Mouse (Mus musculus) macrophage (primary cell): ENCODE measurements around the gene Sgms2. TPM values are rescaled to one million over a fixed set of nuclear protein-coding genes. Genes with fewer than 3 reads are reported as not detected.
"Not testable (repeated sequence)": the region's sequence is repeated elsewhere in the genome, so short reads cannot be mapped to it uniquely, and the experiment has no call there.

ENCODE experiments used
- H3K27ac ChIP-seq: fragments of 350-480 bp; formaldehyde crosslinking; 2 replicates; pipeline ENCODE4 v1.9.0; 2021
- H3K36me3 ChIP-seq: fragments of 350-480 bp; formaldehyde crosslinking; 2 replicates; pipeline ENCODE4 v1.9.0; 2021; ENCODE audit errors: inconsistent target
- H3K4me3 ChIP-seq: fragments of 350-480 bp; formaldehyde crosslinking; 2 replicates; pipeline ENCODE4 v1.9.0; 2021; ENCODE audit errors: inconsistent target
- H3K79me2 ChIP-seq: fragments of 350-480 bp; formaldehyde crosslinking; 2 replicates; pipeline ENCODE4 v1.9.0; 2021; ENCODE audit errors: inconsistent target
- WGBS: methylation state at CpG from one replicate; pipeline ENCODE4 v1.1.7; 2026; ENCODE audit warnings: inconsistent platforms; ENCODE audit not compliant: missing documents; 5-methylcytosine and 5-hydroxymethylcytosine counted together
- polyA plus RNA-seq: library from polyadenylated mRNA; stranded (reverse); fragments of 250-400 nt; gene quantifications from 3 replicates; pipeline ENCODE4 v1.2.4, GENCODE M21; 2018; ENCODE audit warnings: inconsistent platforms

Gene Sgms2
- polyA plus RNA-seq, 1 experiment from 2014 or later = 4.8 TPM

- no peaks in the 10 kb centered on the region for H3K36me3 ChIP-seq
- H3K4me3 ChIP-seq = no peak overlapping the region
- 84% methylated on average over 5 of the region's 5 CpGs for WGBS
- no peak overlapping the region for H3K27ac ChIP-seq
- H3K79me2 ChIP-seq = no peaks in the 10 kb centered on the region
These were observed 132.2 kb downstream of the Sgms2 start for GRCm38 (mm10) chr3:131359011-131359410.

GRCm38 (mm10) chr3:131358205-131358604 lies 133.0 kb downstream of the Sgms2 start:
- H3K79me2 ChIP-seq = no peaks in the 10 kb centered on the region
- no peak overlapping the region for H3K27ac ChIP-seq
- no peaks in the 10 kb centered on the region for H3K36me3 ChIP-seq
- no peak overlapping the region for H3K4me3 ChIP-seq
- WGBS = 97% methylated on average over 5 of the region's 5 CpGs

DNA sequence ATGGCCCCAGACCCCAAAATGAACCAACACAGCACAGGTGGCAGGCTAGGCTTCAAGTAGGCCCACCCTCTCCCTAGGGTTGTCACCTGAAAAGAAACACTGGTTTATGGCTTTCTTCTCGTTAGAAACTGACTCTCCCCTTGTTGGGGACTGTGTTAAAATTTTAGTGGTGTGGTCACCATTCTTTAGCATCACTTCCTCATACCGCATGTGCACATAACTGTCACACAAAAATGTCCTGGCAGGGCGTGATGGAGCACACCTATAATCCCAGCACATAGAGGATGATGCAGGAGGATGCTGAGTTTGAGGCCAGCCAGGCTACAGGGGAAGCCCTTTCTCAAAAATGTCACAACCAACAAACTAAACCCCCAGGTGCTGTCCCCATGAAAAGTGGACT lies 133.6 kb downstream of the Sgms2 start:
- 43% methylated on average over 3 of the region's 3 CpGs for WGBS
- Histone ChIP-seq H3K79me2 (no peaks in the 10 kb centered on the region), H3K27ac (no peak overlapping the region)

GRCm38 (mm10) chr3:131356026-131356425 lies 135.2 kb downstream of the Sgms2 start:
- WGBS = 74% methylated on average over 5 of the region's 5 CpGs
- H3K36me3 ChIP-seq = no peaks in the 10 kb centered on the region
- H3K79me2 ChIP-seq = no peaks in the 10 kb centered on the region
- no peak overlapping the region for H3K4me3 ChIP-seq
- H3K27ac ChIP-seq = no peak overlapping the region

More for the DNA sequence above, 133.6 kb downstream of the Sgms2 start:
- H3K4me3 ChIP-seq = no peak overlapping the region
- no peaks in the 10 kb centered on the region for H3K36me3 ChIP-seq

- Histone ChIP-seq H3K4me3 (no peak overlapping the region), H3K27ac (no peak overlapping the region), H3K79me2 (no peaks in the 10 kb centered on the region), H3K36me3 (no peaks in the 10 kb centered on the region)
- 40% methylated on average over 7 of the region's 7 CpGs for WGBS
These were observed 140.7 kb downstream of the Sgms2 start for GRCm38 (mm10) chr3:131350539-131350938.

DNA sequence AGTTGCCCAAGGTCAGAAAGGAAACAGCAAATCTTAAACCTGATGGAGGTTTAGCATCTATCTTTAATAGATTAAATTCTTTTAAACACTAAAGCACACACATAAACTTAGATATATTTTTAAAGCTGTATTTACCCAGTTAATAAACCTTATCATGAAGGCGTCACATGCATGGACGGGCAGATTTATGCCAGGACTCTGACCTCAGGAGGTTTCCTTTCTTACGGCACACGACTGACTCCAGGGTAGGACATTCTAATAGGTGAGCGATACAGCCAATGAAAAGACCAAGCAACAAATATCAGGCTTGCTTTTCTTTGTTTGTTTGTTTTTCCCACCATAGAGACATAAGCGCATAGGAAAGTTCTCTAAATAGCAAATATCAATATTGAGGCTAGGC lies 142.2 kb downstream of the Sgms2 start:
- no peak overlapping the region for H3K27ac ChIP-seq
- no peak overlapping the region for H3K4me3 ChIP-seq
- H3K36me3 ChIP-seq = no peaks in the 10 kb centered on the region
- H3K79me2 ChIP-seq = no peaks in the 10 kb centered on the region
- 98% methylated on average over 6 of the region's 6 CpGs for WGBS

- Histone ChIP-seq H3K79me2 (no peaks in the 10 kb centered on the region), H3K36me3 (no peaks in the 10 kb centered on the region), H3K27ac (no peak overlapping the region), H3K4me3 (no peak overlapping the region)
- WGBS = 48% methylated on average over 3 of the region's 3 CpGs
These were observed 142.6 kb downstream of the Sgms2 start for GRCm38 (mm10) chr3:131348579-131348950.

- Histone ChIP-seq H3K4me3 (no peak overlapping the region), H3K79me2 (no peaks in the 10 kb centered on the region), H3K27ac (no peak overlapping the region), H3K36me3 (no peaks in the 10 kb centered on the region)
- WGBS = 59% methylated on average over 6 of the region's 6 CpGs
These were observed 143.2 kb downstream of the Sgms2 start for GRCm38 (mm10) chr3:131347831-131348578.

GRCm38 (mm10) chr3:131345903-131346302 lies 145.3 kb downstream of the Sgms2 start:
- H3K4me3 ChIP-seq = no peak overlapping the region
- 91% methylated on average over 6 of the region's 6 CpGs for WGBS

GRCm38 (mm10) chr3:131343311-131343710 lies 147.9 kb downstream of the Sgms2 start:
- no peak overlapping the region for H3K27ac ChIP-seq
- WGBS = 95% methylated on average over 6 of the region's 6 CpGs
- no peaks in the 10 kb centered on the region for H3K79me2 ChIP-seq
- H3K36me3 ChIP-seq = no peaks in the 10 kb centered on the region
- H3K4me3 ChIP-seq = no peak overlapping the region

More at GRCm38 (mm10) chr3:131345903-131346302, 145.3 kb downstream of the Sgms2 start:
- H3K36me3 ChIP-seq = no peaks in the 10 kb centered on the region
- no peak overlapping the region for H3K27ac ChIP-seq
- H3K79me2 ChIP-seq = no peaks in the 10 kb centered on the region

- WGBS = 74% methylated on average over 3 of the region's 3 CpGs
- H3K4me3 ChIP-seq = no peak overlapping the region
- no peaks in the 10 kb centered on the region for H3K79me2 ChIP-seq
- H3K36me3 ChIP-seq = no peaks in the 10 kb centered on the region
- H3K27ac ChIP-seq = no peak overlapping the region
These were observed 150.3 kb downstream of the Sgms2 start for GRCm38 (mm10) chr3:131340885-131341284.

- 79% methylated on average over 4 of the region's 4 CpGs for WGBS
- H3K36me3 ChIP-seq = no peaks in the 10 kb centered on the region
- no peak overlapping the region for H3K27ac ChIP-seq
- H3K4me3 ChIP-seq = no peak overlapping the region
- H3K79me2 ChIP-seq = no peaks in the 10 kb centered on the region
These were observed 151.9 kb downstream of the Sgms2 start for GRCm38 (mm10) chr3:131339280-131339679.

- not testable (repeated sequence) for H3K4me3 ChIP-seq, H3K36me3 ChIP-seq, H3K27ac ChIP-seq, H3K79me2 ChIP-seq
- WGBS = 96% methylated on average over 4 of the region's 7 CpGs
These were observed 153.5 kb downstream of the Sgms2 start for GRCm38 (mm10) chr3:131337749-131338148.

GRCm38 (mm10) chr3:131336629-131337028 lies 154.6 kb downstream of the Sgms2 start:
- 94% methylated on average over 8 of the region's 8 CpGs for WGBS
- H3K79me2 ChIP-seq = no peaks in the 10 kb centered on the region
- H3K4me3 ChIP-seq = no peak overlapping the region
- no peaks in the 10 kb centered on the region for H3K36me3 ChIP-seq
- H3K27ac ChIP-seq = no peak overlapping the region

DNA sequence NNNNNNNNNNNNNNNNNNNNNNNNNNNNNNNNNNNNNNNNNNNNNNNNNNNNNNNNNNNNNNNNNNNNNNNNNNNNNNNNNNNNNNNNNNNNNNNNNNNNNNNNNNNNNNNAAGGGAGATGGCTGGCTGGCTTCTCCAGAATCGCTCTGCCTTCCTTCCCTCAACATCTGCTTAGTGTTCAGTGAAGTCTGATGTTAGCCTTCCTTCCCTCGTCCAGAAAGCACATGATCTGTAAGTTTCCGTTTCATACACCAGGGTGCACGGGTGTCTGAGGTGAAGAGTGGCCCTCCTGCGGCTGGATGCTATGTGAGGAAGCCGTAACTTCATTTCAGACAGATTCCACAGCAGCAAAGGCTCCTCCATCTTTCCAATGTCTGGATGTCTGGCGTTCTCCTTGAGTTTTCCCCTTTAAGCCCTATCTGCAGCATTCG lies 156.1 kb downstream of the Sgms2 start:
- no peak overlapping the region for H3K4me3 ChIP-seq
- no peaks in the 10 kb centered on the region for H3K79me2 ChIP-seq
- 40% methylated on average over 8 of the region's 8 CpGs for WGBS
- no peaks in the 10 kb centered on the region for H3K36me3 ChIP-seq
- H3K27ac ChIP-seq = no peak overlapping the region

GRCm38 (mm10) chr3:131327189-131327588 lies 164.0 kb downstream of the Sgms2 start:
- Histone ChIP-seq H3K36me3 (no peaks in the 10 kb centered on the region), H3K4me3 (no peak overlapping the region), H3K79me2 (no peaks in the 10 kb centered on the region), H3K27ac (no peak overlapping the region)
- 94% methylated on average over 7 of the region's 7 CpGs for WGBS
